Mouse (Mus musculus): Measurements from ENCODE around the gene Wipi1.

DNA sequence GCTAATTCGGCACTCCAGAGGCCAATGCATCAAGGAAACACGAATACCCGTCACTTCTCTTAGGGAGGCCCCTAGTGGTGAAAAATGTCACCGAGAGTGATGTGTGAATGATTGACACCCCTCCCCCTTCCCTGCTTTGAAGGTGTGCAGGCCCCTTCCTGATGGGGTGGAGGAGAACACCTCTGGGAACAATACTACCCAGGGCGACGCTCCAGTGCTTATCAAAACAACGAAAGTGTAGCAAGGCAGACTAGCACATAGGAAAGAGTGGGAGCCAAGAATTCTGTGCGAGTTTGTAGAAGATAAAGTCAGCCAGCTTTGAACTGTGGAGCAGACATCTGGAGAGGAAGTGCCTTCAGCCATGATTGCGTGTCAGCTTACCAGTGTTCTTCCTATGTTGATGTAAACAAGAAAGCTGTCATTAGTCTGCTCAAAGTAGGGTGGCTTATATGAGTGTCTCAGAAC lies 50.9 kb downstream of the Wipi1 start:
- peak; percentile 57; the same call in 1 of the 2 replicates for TF ChIP-seq CTCF (IDR thresholded peaks at IDR 0.05; ENCODE audit: borderline replicate concordance, control insufficient read depth, extremely low read depth, insufficient read depth, low read length, poor library complexity)
- TF ChIP-seq POLR2A (IDR thresholded peaks at IDR 0.05; ENCODE audit: control insufficient read depth, extremely low read depth, insufficient read depth, low read length, poor library complexity): no peak
